Mouse (Mus musculus) kidney, adult 2 months (tissue): ENCODE data around the gene Ccdc18.

ENCODE experiments used
- CTCF ChIP-seq: fragments of 200-500 bp; conservative IDR thresholded peaks from 2 replicates; pipeline ENCODE4 v1.5.1; 2011; ENCODE audit warnings: low read depth, mild to moderate bottlenecking, control low read depth, low read length, moderate library complexity, mixed read lengths; ENCODE audit not compliant: insufficient read depth, insufficient read length
- POLR2A ChIP-seq: fragments of 200-500 bp; IDR thresholded peaks from one replicate; pipeline ENCODE4 v1.6.1; 2011; ENCODE audit warnings: low read depth, low read length, control low read depth

DNA sequence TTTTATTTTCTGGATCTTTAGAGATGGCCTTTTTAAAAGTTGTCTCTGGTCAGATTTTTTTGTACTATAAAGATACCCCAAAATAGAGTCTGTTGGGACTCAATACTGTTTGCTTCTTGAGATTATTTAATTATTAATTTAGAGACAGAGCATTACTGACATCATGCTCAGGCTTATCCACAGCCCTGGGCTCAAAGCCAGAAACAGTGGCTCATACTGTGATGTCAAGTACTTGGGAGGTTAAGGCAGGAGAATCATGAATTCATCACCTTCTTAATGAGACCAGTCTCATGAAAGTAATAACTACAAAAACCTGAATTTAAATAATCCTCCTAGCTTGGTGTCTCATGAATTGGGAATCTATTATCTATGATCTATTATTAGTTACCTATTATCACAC is 32.5 kb upstream of the Ccdc18 start:
- TF ChIP-seq CTCF (no peak), POLR2A (no peak)
